Mouse (Mus musculus) lung, adult 2 months (tissue): Measurements from ENCODE around the gene Cluh.

Experiments used
- CTCF ChIP-seq: fragments of 200-500 bp; IDR thresholded peaks from 2 replicates; pipeline ENCODE4 v1.5.1; 2011; ENCODE audit warnings: mild to moderate bottlenecking, low read length, control low read depth; ENCODE audit not compliant: insufficient read depth
- POLR2A ChIP-seq: fragments of 200-500 bp; IDR thresholded peaks from 2 replicates; pipeline ENCODE4 v1.6.1; 2011; ENCODE audit warnings: low read depth, mild to moderate bottlenecking, control low read depth, low read length, borderline replicate concordance; ENCODE audit errors: extremely low read depth

GRCm38 (mm10) chr11:74662221-74662620, 12.9 kb downstream of the Cluh start:
- TF ChIP-seq CTCF: no peak
- TF ChIP-seq POLR2A: no peak
